Comparison of ENCODE assay signal across 10 mouse cellular contexts in the genomic region with DNA sequence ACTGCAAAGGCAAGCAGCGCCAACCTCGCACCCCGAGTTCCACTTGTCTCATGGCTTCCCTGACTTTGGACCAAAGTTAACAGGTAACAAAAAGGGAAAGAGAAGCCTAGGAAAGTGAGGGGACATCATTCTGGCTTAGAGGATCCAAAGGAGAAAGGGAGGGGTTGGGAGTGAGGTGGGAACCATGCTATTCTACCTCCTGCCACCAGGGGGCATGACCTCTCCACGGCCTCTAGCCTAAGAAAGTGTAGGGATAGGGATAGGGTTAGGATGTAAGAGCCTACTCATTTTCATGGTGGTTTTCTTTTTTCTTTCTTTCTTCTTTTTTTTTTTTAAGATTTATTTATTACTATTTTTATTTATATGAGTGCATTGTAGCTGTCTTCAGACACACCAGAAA. TPM values are rescaled to one million over a fixed set of nuclear protein-coding genes. Genes with fewer than 3 reads are reported as not detected.
DNase-seq lines count a peak whose midpoint lies in the region; ATAC-seq and TF ChIP-seq lines count a peak whose summit lies in the region.
"Had no signal": no experiment of that assay in that cellular context is flagged by ENCODE, and none has a peak within 500 bp of the region (broad histone marks: within the 10 kb centered on the region; RNA-seq: fewer than 3 reads in every experiment).

No protein-coding gene starts in this region.

- H3K4me3 ChIP-seq in midbrain, embryonic 14.5 days (replicated peaks; ENCODE audit: low read depth, low read length): no peak overlapping the region
- no peak overlapping the region for H3K4me3 ChIP-seq in midbrain, embryonic 10.5 days
- no peak overlapping the region for H3K4me3 ChIP-seq in hindbrain, postnatal 0 days (ENCODE audit: low read length)
- H3K4me3 ChIP-seq: hindbrain, embryonic 15.5 days; neural tube, embryonic 13.5 days had no signal

- H3K27me3 ChIP-seq in midbrain, embryonic 14.5 days (ENCODE audit: control insufficient read depth, insufficient read depth, low read length): no peaks in the 10 kb centered on the region
- H3K27me3 ChIP-seq in midbrain, embryonic 10.5 days (ENCODE audit: low read depth, poor library complexity, severe bottlenecking): no peaks in the 10 kb centered on the region
- H3K27me3 ChIP-seq in hindbrain, postnatal 0 days (ENCODE audit: insufficient read depth, low read length): no peaks in the 10 kb centered on the region
- H3K27me3 ChIP-seq: hindbrain, embryonic 15.5 days; neural tube, embryonic 13.5 days had no signal

- no peak overlapping the region for H3K9ac ChIP-seq in midbrain, embryonic 14.5 days (replicated peaks; ENCODE audit: low read length)
- no peak overlapping the region for H3K9ac ChIP-seq in hindbrain, postnatal 0 days (replicated peaks; ENCODE audit: low read length)
- H3K9ac ChIP-seq: hindbrain, embryonic 15.5 days; neural tube, embryonic 13.5 days had no signal

- peak; percentile 88 for TF ChIP-seq CTCF in hindbrain, postnatal 0 days (IDR thresholded peaks at IDR 0.05; ENCODE audit: low read depth)

- no peaks in the 10 kb centered on the region for H3K4me1 ChIP-seq in midbrain, embryonic 14.5 days (ENCODE audit: control insufficient read depth, insufficient read depth, low read length)
- 0 out of 2 replicates have a peak, but pooled peaks cover 5% of the 10 kb centered on the region for H3K4me1 ChIP-seq in midbrain, embryonic 10.5 days
- no peaks in the 10 kb centered on the region for H3K4me1 ChIP-seq in hindbrain, postnatal 0 days (ENCODE audit: insufficient read depth, low read length)
- H3K4me1 ChIP-seq: hindbrain, embryonic 15.5 days; neural tube, embryonic 13.5 days had no signal

- ATAC-seq in midbrain, embryonic 14.5 days (ENCODE audit: low FRiP score, low TSS enrichment): no peak
- ATAC-seq in hindbrain, postnatal 0 days: no peak
- ATAC-seq in megakaryocyte-erythroid progenitor cell, adult 5-6 weeks (replicated peaks; ENCODE audit: low FRiP score, low TSS enrichment, poor library complexity, severe bottlenecking): peak; percentile 63

- H3K9me3 ChIP-seq in midbrain, embryonic 14.5 days (ENCODE audit: control insufficient read depth, low read length): no peaks in the 10 kb centered on the region
- H3K9me3 ChIP-seq in midbrain, embryonic 10.5 days (replicated peaks): peaks cover 10% of the 10 kb centered on the region; the same call in 1 of the 2 replicates
- no peaks in the 10 kb centered on the region for H3K9me3 ChIP-seq in hindbrain, postnatal 0 days (ENCODE audit: low read length)
- H3K9me3 ChIP-seq: hindbrain, embryonic 15.5 days; neural tube, embryonic 13.5 days had no signal

- WGBS in midbrain, embryonic 14.5 days: 84% methylated on average over 4 of the region's 4 CpGs
- 77% methylated on average over 4 of the region's 4 CpGs for WGBS in midbrain, embryonic 10.5 days
- 75% methylated on average over 4 of the region's 4 CpGs for WGBS in hindbrain, postnatal 0 days

- H3K4me2 ChIP-seq in midbrain, embryonic 14.5 days (ENCODE audit: low read length): no peak overlapping the region
- no peak overlapping the region for H3K4me2 ChIP-seq in hindbrain, postnatal 0 days (ENCODE audit: low read depth, low read length)
- H3K4me2 ChIP-seq: hindbrain, embryonic 15.5 days; neural tube, embryonic 13.5 days had no signal

- DNase-seq in adrenal gland, adult 2 months: peak; percentile 70
- no peak for DNase-seq in adrenal gland, postnatal 4 days (ENCODE audit: low spot score in 2 of 2)
- peak; percentile 63 for DNase-seq in midbrain, embryonic 14.5 days
- no peak for DNase-seq in midbrain, embryonic 10.5 days (ENCODE audit: low spot score)
- peak; percentile 69 to 78 for DNase-seq in cerebellum, adult 18-20 months
- DNase-seq in hindbrain, postnatal 0 days (ENCODE audit: low spot score): peak; percentile 59
- no peak for DNase-seq in frontal cortex, postnatal 25 days (ENCODE audit: low spot score in 2 of 2)

- no peak overlapping the region for H3K27ac ChIP-seq in midbrain, embryonic 14.5 days (replicated peaks; ENCODE audit: low read depth, low read length)
- no peak overlapping the region for H3K27ac ChIP-seq in midbrain, embryonic 10.5 days (replicated peaks)
- H3K27ac ChIP-seq in hindbrain, postnatal 0 days: no peak overlapping the region
- H3K27ac ChIP-seq: hindbrain, embryonic 15.5 days; neural tube, embryonic 13.5 days had no signal

- H3K36me3 ChIP-seq in midbrain, embryonic 14.5 days (ENCODE audit: control insufficient read depth, insufficient read depth, low read length): peaks cover 75% of the 10 kb centered on the region
- H3K36me3 ChIP-seq in midbrain, embryonic 10.5 days: peaks cover 98% of the 10 kb centered on the region
- peaks cover 47% of the 10 kb centered on the region for H3K36me3 ChIP-seq in hindbrain, postnatal 0 days (ENCODE audit: insufficient read depth, low read length)

RNA-seq across cellular contexts. Expression of gene Ehd2, which starts 8.5 kb away (rescaled TPM):
- 10 to 100 TPM; 40.2 to 87.6 TPM for total RNA-seq in adrenal gland, adult 2 months (2021)
- polyA plus RNA-seq in adrenal gland, adult 2 months (2012; rRNA removed): 70.9 and 89.0 TPM in 2 replicates
- 10 to 100 TPM; 71.9 to 77.5 TPM for total RNA-seq in adrenal gland, postnatal 4 days (2021)
- 3.1 and 3.9 TPM in 2 replicates for polyA plus RNA-seq in midbrain, embryonic 14.5 days (2014; fragmentation: Nextera tagmentation; extraction: Ambion mirVana)
- polyA plus RNA-seq in midbrain, embryonic 10.5 days (2016; fragmentation: Nextera tagmentation; extraction: Ambion mirVana): 12.5 and 13.6 TPM in 2 replicates
- total RNA-seq in hindbrain, postnatal 0 days (2014; rRNA removed): 5.0 and 9.5 TPM in 2 replicates
- polyA plus RNA-seq in hindbrain, postnatal 0 days (2015; fragmentation: Nextera tagmentation; extraction: Ambion mirVana): 4.4 and 5.3 TPM in 2 replicates
- total RNA-seq in megakaryocyte-erythroid progenitor cell, adult 5-6 weeks (2014; fragmentation: Nextera tagmentation): 2.7 and 3.3 TPM in 2 replicates
- total RNA-seq in megakaryocyte-erythroid progenitor cell, adult 5-6 weeks (2017): 1.4 and 1.5 TPM in 2 replicates

RNA-seq across cellular contexts. Expression of gene Nop53, which starts 30.0 kb away (rescaled TPM):
- total RNA-seq in adrenal gland, adult 2 months (2021): 100 to 1,000 TPM; 169 to 171 TPM
- polyA plus RNA-seq in adrenal gland, adult 2 months (2012; rRNA removed): 64.4 and 69.9 TPM in 2 replicates
- total RNA-seq in adrenal gland, postnatal 4 days (2021): 100 to 1,000 TPM; 238 to 243 TPM
- polyA plus RNA-seq in midbrain, embryonic 14.5 days (2014; fragmentation: Nextera tagmentation; extraction: Ambion mirVana): 135 and 136 TPM in 2 replicates
- polyA plus RNA-seq in midbrain, embryonic 10.5 days (2016; fragmentation: Nextera tagmentation; extraction: Ambion mirVana): 181 and 183 TPM in 2 replicates
- 76.5 and 82.1 TPM in 2 replicates for total RNA-seq in hindbrain, postnatal 0 days (2014; rRNA removed)
- polyA plus RNA-seq in hindbrain, postnatal 0 days (2015; fragmentation: Nextera tagmentation; extraction: Ambion mirVana): 124 and 127 TPM in 2 replicates
- total RNA-seq in megakaryocyte-erythroid progenitor cell, adult 5-6 weeks (2014; fragmentation: Nextera tagmentation): 117 and 138 TPM in 2 replicates
- 260 and 313 TPM in 2 replicates for total RNA-seq in megakaryocyte-erythroid progenitor cell, adult 5-6 weeks (2017)

RNA-seq across cellular contexts. Expression of gene Selenow, which starts 53.7 kb away (rescaled TPM):
- total RNA-seq in adrenal gland, adult 2 months (2021): 100 to 1,000 TPM; 158 to 238 TPM
- 223 and 233 TPM in 2 replicates for polyA plus RNA-seq in adrenal gland, adult 2 months (2012; rRNA removed)
- 100 to 1,000 TPM; 186 to 204 TPM for total RNA-seq in adrenal gland, postnatal 4 days (2021)
- polyA plus RNA-seq in midbrain, embryonic 14.5 days (2014; fragmentation: Nextera tagmentation; extraction: Ambion mirVana): 1,539 and 1,832 TPM in 2 replicates
- 864 and 990 TPM in 2 replicates for polyA plus RNA-seq in midbrain, embryonic 10.5 days (2016; fragmentation: Nextera tagmentation; extraction: Ambion mirVana)
- 501 and 566 TPM in 2 replicates for total RNA-seq in hindbrain, postnatal 0 days (2014; rRNA removed)
- 1,894 and 2,002 TPM in 2 replicates for polyA plus RNA-seq in hindbrain, postnatal 0 days (2015; fragmentation: Nextera tagmentation; extraction: Ambion mirVana)
- total RNA-seq in megakaryocyte-erythroid progenitor cell, adult 5-6 weeks (2014; fragmentation: Nextera tagmentation): 280 and 304 TPM in 2 replicates
- 47.7 and 76.3 TPM in 2 replicates for total RNA-seq in megakaryocyte-erythroid progenitor cell, adult 5-6 weeks (2017)

Comparison
In these comparisons a context has a peak if more than half of its experiments do, and no peak if none do; other contexts are left out.
1. DNase-seq: peak in adrenal gland, adult 2 months (single experiment), midbrain, embryonic 14.5 days (single experiment), cerebellum, adult 18-20 months (2 of 2) and hindbrain, postnatal 0 days (single experiment); none in adrenal gland, postnatal 4 days (0 of 2), midbrain, embryonic 10.5 days (single experiment) and frontal cortex, postnatal 25 days (0 of 2).